Mouse (Mus musculus): ENCODE data around the gene Slc22a23. TPM values are rescaled to one million over a fixed set of nuclear protein-coding genes. Genes with fewer than 3 reads are reported as not detected.
"Not testable (repeated sequence)": the region's sequence is repeated elsewhere in the genome, so short reads cannot be mapped to it uniquely, and the experiment has no call there.

The Slc22a23 gene
- 10 to 100 TPM; 52.4 to 55.5 TPM for total RNA-seq (2021)
- long read RNA-seq, experiment 1, full-length matches to known transcripts, result 27 of 39 reads
- long read RNA-seq, experiment 1, partial matches to known transcripts, result 2 of 39 reads
- long read RNA-seq, experiment 1, other reads (novel, unspliced or antisense), result 10 of 39 reads
- long read RNA-seq, experiment 2, full-length matches to known transcripts, result 18 of 38 reads
- long read RNA-seq, experiment 2, partial matches to known transcripts, result 3 of 38 reads
- long read RNA-seq, experiment 2, other reads (novel, unspliced or antisense), result 17 of 38 reads

- TF ChIP-seq CTCF (IDR thresholded peaks at IDR 0.05), result peak; percentile 61
- peak within 1 kb of the TSS; percentile 82 for H3K4me3 ChIP-seq
- peak; percentile 84 for DNase-seq (ENCODE audit: extremely low spot score in 1 of 2, low spot score in 2 of 2)
- H3K27ac ChIP-seq, result peak within 1 kb of the TSS; percentile 93
- intact Hi-C loops (cut with DNase I), result loop anchor here (1.0 to 10.0 kb wide), 3 partner anchors 156 to 301 kb away; partner anchors contain the start of gene Tubb2a
Measured at GRCm38 (mm10) chr13:34345128-34346085, at the start of gene Slc22a23. TSS of gene Slc22a23 (minus strand) at chr13:34345182.

DNA sequence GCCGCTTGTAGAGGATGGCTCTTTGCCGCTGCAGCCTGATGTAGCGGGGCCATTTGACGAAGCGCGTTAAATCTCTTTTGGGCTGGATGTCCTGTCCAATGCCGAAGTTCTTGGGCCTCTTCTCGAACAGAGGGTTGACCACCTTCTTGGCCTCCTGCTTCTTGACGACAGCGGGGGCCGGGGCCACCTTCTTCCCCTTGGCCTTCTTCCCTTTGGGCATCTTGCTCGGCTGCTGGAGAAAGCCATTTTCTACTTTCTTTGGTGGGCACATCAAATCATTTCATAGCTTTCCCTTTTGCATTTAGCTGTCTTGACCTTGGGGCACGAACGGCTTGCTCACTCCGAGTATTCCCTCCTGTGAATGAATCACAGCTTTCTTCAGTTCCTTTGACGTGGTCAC is 49.3 kb upstream of the Slc22a23 start:
- DNase-seq (ENCODE audit: extremely low spot score in 1 of 2, low spot score in 2 of 2); intact Hi-C loops (cut with DNase I); H3K4me3 ChIP-seq; H3K27ac ChIP-seq: not testable (repeated sequence)

DNA sequence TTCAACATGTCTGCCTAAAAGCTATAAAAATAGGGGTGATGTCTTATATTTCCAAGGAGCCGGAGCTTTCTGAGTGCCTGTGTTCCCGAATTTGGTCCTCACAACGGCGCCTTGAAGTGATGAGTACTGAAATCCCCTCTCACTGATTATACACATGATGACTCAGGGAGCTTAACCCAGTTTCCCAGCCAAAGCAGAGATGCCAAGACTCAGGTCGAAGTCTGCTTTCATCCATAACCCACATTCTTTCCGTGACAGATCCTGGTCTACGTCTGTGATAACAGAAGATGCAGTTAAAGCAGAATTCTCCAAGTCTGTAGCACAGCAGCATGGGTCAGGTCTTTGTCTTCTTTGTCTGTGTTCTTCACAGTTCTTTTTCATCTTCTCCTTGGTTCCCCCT is 47.4 kb upstream of the Slc22a23 start:
- no peak overlapping the region for H3K27ac ChIP-seq
- no peak for DNase-seq (ENCODE audit: extremely low spot score in 1 of 2, low spot score in 2 of 2)
- no peak overlapping the region for H3K4me3 ChIP-seq
- no peak for TF ChIP-seq CTCF (IDR thresholded peaks at IDR 0.05)
- intact Hi-C loops (cut with DNase I), result no loop called here

DNA sequence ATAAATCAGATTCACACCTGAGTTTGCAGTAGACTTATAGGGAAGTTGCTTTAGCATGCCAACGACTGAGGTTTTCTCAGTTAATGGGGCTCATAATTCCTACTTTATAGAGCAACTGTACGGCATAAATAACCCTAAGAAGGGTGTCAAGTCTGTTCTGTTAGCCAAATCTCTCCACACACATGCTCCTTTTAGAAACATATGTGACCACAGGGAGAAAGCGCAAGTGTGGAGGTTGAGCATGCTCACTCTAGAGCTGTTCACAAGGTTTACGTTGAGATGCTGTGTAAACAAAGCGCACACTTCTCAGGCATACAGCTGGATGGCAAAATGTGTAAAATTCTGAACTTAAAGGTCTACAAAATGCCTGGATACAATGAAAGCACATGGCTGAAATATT is 43.2 kb upstream of the Slc22a23 start:
- H3K27ac ChIP-seq, result no peak overlapping the region
- no peak for DNase-seq (ENCODE audit: extremely low spot score in 1 of 2, low spot score in 2 of 2)
- no peak overlapping the region for H3K4me3 ChIP-seq
- no peak for TF ChIP-seq CTCF (IDR thresholded peaks at IDR 0.05)
- intact Hi-C loops (cut with DNase I), result no loop called here

- no peak for DNase-seq (ENCODE audit: extremely low spot score in 1 of 2, low spot score in 2 of 2)
- intact Hi-C loops (cut with DNase I), result no loop called here
- Histone ChIP-seq H3K4me3 (no peak overlapping the region), H3K27ac (no peak overlapping the region)
- no peak for TF ChIP-seq CTCF (IDR thresholded peaks at IDR 0.05)
Measured at GRCm38 (mm10) chr13:34383416-34383815, 38.4 kb upstream of the Slc22a23 start.

DNA sequence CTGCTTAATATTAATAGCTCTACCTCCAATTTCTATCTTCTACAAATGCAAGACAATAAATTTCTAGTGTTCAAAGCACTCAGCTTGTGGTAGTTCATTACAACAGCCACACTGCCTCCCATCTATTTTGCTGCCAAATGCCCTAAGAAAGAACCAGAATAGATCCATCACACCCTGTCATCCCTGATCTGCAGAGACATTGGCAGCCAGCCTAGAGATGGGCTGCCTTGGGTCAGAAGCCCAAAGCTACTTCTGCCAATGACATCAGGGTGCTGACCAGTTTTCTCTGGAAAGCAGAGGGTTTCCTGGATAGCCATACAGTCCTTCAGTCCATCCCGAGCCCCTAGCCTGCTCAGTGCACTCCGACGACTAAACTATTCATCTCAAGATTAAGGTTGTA is 33.9 kb upstream of the Slc22a23 start:
- no peak for TF ChIP-seq CTCF (IDR thresholded peaks at IDR 0.05)
- intact Hi-C loops (cut with DNase I), result no loop called here

DNA sequence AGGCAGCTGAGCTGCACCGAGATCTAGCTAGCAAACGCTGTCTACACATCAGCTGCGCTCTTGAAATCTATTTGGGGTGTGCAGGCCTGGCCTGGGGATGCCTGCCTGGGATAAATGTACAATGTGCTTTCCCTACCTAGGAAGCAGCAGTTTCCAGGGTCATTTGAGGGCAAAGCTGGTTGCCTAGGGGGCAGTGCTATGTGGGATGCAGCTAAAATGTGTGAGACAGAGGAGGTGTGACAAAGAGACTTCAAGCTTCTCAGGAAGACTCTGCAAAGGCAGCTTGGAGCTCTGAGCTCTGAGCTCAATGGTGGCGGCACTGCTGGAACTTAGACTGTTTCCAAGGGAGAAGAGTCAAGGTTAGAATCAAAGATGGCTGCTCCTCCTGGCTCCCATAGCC is 30.2 kb upstream of the Slc22a23 start:
- intact Hi-C loops (cut with DNase I), result no loop called here
- TF ChIP-seq CTCF (IDR thresholded peaks at IDR 0.05), result no peak
- H3K4me3 ChIP-seq, result no peak overlapping the region
- peak overlapping the region; percentile 61 for H3K27ac ChIP-seq
- peak in 1 of 2 experiments; percentile 33 for DNase-seq (ENCODE audit: extremely low spot score in 1 of 2, low spot score in 2 of 2)

More for the DNA sequence above, 33.9 kb upstream of the Slc22a23 start:
- Histone ChIP-seq H3K27ac (no peak overlapping the region), H3K4me3 (no peak overlapping the region)
- DNase-seq (ENCODE audit: extremely low spot score in 1 of 2, low spot score in 2 of 2), result no peak

GRCm38 (mm10) chr13:34372870-34373478 is 28.0 kb upstream of the Slc22a23 start:
- no peak for TF ChIP-seq CTCF (IDR thresholded peaks at IDR 0.05)
- intact Hi-C loops (cut with DNase I), result no loop called here
- no peak overlapping the region for H3K27ac ChIP-seq
- H3K4me3 ChIP-seq, result no peak overlapping the region
- DNase-seq (ENCODE audit: extremely low spot score in 1 of 2, low spot score in 2 of 2), result no peak

DNA sequence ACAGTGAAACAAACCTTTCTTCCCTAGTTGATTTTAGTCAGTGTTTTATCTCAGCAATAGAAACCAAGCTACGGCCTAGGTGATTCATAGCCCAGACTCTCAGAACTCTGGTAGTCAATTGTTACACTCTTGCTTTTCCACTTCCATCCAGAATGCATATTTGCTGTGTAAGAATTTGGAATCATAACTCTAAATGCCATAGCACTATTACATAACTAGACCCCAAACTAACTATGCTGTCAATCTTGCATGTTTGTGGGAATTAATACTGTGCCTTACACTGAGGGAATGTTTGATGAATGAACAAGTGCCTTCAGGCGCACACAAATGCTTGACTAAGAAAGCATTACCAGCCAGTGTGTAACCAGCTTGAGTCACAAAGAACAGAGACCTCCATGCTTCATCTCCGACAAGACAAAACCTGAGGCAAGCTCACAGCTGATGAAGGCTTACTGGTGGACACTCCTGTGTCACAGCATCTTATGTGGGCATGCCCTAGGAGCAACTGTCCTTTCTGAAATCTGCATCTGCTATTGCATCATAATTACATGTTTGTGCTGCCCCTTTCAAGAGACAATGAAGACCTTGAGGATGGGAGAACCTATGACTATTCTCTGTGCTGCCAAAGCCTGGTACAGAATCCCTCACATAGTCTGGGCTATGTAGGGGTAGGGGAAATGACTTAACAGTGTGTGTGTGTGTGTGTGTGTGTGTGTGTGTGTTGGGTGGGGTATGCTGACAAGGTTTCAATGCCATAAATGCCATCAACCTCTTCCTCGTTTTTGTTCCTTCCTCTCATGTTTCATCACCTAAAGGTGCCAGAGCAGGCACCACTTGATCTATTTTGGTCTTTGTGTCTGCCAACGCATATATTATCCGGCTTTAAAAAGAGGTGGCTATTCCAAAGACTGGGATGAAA is 27.2 kb upstream of the Slc22a23 start:
- intact Hi-C loops (cut with DNase I), result no loop called here
- no peak for DNase-seq (ENCODE audit: extremely low spot score in 1 of 2, low spot score in 2 of 2)
- no peak for TF ChIP-seq CTCF (IDR thresholded peaks at IDR 0.05)
- H3K4me3 ChIP-seq, result no peak overlapping the region
- H3K27ac ChIP-seq, result peak overlapping the region; percentile 47; the same call in 1 of the 2 replicates

DNA sequence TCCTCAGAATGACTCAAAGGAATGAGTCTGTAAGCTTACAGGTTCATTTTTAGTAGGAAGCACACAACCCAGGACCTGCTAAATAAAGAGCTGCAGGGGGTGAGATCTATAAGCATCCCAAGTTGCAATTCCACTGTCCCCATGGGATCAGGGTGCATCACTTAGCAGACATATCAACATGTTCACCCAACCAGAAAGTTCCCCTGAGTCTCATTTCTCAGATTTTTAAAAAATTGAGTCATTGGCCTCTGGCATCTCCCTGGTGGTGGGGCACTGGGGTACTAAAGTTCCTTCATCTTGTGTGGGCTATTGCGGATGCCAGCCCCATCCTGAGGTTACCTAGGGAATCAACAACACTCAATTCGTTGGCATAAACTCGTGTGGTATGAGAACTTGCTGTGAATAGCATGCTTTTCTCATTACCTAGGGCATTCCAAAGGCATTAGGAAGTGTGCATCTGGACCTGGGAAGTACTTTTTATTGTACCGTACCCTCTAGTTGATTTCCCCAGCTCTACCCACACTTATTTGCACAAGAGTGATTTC is 25.4 kb upstream of the Slc22a23 start:
- no peak overlapping the region for H3K4me3 ChIP-seq
- H3K27ac ChIP-seq, result no peak overlapping the region
- DNase-seq (ENCODE audit: extremely low spot score in 1 of 2, low spot score in 2 of 2), result no peak
- intact Hi-C loops (cut with DNase I), result no loop called here
- TF ChIP-seq CTCF (IDR thresholded peaks at IDR 0.05), result no peak

DNA sequence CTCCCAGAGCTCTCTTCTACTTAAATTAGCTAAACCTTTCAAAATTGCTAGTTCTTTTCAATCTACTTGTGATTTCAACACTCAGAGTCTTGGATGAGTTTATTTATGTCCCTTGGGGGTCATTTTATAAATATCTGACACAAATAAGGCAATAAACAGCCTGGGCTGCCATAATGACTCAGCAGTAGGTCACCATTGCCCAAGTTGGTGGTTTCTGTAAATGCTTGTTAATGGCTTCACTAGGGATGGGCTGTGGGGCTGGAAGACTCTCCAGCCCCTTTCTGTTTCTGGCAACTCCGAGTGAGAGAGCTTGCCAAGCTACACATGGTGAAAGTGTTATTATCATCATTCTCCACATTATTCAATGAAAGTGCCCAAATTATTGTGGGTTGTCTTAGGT is 20.2 kb upstream of the Slc22a23 start:
- no peak overlapping the region for H3K27ac ChIP-seq

More for the DNA sequence above, 20.2 kb upstream of the Slc22a23 start:
- no peak overlapping the region for H3K4me3 ChIP-seq
- TF ChIP-seq CTCF (IDR thresholded peaks at IDR 0.05), result no peak
- no peak for DNase-seq (ENCODE audit: extremely low spot score in 1 of 2, low spot score in 2 of 2)
- intact Hi-C loops (cut with DNase I), result no loop called here
